Mouse (Mus musculus) liver, postnatal 0 days (tissue): Measurements from ENCODE around the gene Ube2h.

Experiments
- CTCF ChIP-seq: sonication (generic); IDR thresholded peaks from 2 replicates; pipeline ENCODE4 v1.5.1; 2016; ENCODE audit warnings: antibody characterized with exemption, low read depth
- EP300 ChIP-seq: IDR thresholded peaks from 2 replicates; pipeline ENCODE4 v1.6.1; 2016; ENCODE audit warnings: antibody characterized with exemption, low read depth, mild to moderate bottlenecking

GRCm38 (mm10) chr6:30212468-30212867 lies 91.9 kb downstream of the Ube2h start:
- TF ChIP-seq CTCF (no peak), EP300 (no peak)
